Mouse (Mus musculus) 3T3-L1 (cell line): ENCODE data around the gene Prr19.
A peak's percentile ranks its signal among the peaks of the same experiment; 100 is the strongest.

Experiments used
- DNase-seq: peaks from one replicate; pipeline ENCODE4 v3.0.0-alpha.2; 2015; ENCODE audit warnings: low read depth, low spot score

Gene Prr19

DNA sequence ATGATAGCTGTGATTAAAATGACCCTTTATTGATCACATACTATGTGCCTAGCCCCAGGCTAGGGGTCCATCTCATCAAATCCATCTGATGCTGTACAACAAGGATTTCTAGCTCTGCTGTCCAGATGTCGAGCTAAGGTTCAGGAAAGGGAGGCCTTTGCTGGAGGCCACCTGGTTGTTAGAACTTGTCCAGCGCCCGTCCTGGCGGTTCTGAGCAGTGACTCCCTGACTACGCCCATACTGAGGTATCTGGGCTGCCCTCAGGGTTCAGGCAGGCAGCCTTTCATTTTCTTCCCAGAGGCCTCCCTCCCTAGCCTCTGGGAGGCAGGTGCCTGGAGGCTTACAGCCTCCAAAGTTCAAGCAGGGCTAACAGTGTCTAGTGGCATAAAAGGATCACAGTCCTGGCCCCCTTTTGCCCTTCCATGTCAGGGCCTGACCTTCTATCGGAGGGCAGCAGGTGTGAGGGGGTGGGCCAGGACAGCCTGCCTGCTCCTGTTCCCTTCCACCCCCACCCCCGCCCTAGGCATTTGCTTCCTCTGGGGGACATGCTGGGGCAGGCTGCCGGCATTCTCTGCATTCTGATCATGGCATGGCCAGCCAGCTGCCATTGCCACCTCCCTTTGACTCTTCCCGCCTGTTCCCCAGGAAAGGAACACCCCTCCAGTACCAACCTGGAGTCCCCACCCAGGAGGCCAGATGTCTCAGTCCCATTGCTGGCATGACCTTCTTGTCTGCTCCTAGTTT is 25.5 kb upstream of the Prr19 start:
- DNase-seq: no peak

DNA sequence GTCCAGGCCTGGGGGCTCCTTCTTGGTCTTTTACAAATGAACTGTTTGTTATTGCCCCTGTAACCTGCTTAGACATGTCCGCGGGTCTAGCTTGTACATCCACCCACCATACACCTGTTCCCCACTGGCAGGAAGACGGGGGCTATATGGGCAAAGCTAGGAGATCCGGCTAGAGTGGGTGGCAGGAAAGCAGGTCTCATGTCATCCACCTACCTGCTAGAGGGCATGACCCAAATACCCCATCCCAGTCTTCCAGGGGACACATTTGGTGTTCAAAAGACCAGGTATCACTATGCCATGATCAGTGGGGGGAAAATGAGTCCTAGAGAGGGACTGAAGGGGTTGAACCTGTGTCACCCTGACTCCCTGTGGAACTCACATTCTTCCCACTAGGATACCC is 23.8 kb upstream of the Prr19 start:
- DNase-seq: no peak

DNA sequence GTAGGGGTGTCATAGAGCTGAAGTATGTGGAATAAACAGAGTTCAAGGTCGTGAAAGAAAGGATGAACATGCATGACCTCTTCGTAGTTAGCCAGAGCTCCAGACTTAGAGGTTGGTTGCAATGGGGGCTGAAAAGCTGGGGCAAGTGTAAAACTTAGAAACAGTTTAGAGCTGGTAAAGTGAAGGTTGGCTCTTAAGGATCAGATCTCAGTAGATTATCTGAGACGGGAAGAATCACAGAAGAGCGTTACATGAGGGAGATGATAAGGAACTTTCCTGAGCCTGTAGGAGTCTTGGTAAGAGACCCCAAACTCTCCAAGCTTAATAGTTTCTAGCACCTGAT is 23.2 kb upstream of the Prr19 start:
- no peak for DNase-seq

DNA sequence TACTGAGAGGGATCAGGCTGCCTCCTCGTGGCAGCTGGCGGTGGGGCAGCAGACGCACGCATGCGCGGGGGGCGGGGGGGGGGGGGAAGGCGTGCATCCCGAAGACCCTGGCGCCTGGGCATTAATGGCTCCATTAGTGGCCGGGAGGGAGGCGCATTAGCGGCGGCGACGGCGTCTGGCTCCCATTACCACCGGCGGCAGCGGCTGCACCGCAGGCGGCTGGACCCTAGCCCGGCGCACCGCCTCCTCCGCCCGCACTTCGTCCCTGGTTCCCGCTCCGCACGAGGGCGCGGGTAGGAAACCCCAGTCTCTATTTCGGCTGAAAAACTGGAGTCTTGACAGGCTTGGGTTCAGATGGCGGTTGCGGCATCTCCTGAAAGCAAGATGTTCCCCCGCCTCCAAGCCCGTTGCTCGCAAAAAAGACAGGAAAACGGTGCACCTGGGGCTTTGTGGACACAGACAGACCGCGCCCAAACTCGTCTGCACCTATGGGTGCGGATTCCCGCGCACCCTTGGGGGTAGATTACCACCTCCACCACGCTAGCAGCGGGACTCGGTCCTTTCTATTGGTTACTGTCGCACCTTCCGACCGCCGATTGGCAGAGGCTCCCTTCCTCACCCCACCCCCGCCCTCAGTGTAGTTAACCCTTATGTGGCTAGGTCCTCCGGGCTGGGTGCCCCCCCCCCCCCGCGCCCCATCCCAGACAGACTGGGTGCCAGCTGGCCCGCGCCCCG is 22.7 kb upstream of the Prr19 start:
- peak; percentile 93 for DNase-seq

DNA sequence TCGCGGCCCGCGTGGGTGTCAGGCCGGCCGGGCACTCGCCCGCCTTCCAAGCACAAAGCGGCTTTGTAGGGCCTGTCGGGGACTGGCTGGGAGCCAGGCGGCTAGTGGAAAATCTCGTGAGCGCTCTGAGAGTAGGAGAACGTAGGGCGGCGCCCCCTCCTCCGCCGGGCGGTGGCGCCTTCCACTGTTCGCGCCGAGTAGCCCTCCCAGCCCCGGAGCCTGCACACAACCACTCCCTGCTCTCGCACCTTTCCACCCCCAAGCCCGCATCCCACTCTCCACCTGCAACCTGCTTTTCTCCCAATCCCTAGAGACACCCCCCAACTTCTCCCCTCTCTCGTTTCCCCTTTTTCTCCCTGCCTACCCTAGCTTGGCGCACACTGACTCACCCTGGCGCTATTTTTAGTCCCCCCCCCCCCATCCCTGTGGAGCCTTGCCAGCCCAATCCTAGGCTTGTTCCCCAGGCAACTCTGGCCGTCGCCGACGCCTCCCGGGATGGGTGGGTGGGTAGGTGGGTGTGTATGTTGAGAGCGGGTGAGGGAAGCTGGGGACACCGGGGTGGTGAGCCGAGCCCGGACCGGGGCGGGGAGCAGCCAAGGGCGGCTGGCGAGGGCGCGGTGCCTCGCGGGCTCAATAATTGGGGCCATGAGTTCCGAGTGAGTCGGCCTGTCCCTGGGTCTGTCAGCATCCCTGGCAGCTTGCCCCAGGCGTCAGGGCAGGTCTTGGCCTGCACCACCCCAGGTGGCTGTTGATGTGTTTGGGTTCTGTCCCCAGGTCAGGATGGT is 21.9 kb upstream of the Prr19 start:
- peak; percentile 81 for DNase-seq

DNA sequence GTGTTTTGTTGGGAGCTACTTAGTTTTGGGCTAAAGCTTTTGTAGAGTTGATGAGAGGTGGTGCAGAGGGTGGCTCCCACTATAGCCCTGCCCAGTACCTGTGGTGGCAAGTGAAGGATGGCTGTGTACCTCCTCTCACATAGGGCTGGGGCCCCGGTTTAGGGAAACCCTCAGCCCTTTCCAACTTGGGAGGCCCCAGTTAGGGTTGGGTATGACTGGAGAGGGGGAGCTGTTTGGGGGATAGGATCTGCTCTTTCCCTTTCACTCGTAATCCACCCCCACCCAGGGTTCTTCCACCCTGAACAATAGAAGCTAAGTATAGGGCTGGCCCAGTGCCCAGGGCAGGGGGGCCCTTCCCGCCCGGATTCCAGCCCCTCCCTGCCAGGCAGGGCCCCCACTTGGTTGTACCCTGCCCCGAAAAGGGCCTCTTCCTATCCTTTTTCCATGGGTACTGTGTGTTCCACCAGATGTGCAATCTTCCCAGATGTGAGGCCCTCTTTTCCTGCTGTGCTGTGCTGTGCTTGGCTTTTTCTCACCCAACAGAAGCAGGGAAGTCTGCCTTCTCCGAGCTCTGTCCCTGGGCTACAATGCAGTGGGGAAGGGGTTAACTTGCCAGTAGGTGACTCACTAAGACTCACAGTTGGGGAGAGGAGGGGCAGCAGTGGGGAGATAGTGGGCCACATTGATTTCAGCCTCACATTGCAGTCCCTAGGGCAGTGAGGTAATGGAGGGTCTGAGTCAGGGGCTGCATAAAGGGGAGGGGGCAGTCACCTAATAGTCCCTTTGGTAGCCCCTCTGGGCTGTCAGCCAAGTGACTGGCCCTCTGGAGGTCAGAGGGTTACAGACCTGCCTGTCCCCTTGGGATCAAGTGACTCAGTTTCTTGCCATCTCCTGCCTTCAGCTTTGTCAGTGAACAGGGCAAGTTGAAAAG is 21.1 kb upstream of the Prr19 start:
- peak; percentile 90 for DNase-seq

DNA sequence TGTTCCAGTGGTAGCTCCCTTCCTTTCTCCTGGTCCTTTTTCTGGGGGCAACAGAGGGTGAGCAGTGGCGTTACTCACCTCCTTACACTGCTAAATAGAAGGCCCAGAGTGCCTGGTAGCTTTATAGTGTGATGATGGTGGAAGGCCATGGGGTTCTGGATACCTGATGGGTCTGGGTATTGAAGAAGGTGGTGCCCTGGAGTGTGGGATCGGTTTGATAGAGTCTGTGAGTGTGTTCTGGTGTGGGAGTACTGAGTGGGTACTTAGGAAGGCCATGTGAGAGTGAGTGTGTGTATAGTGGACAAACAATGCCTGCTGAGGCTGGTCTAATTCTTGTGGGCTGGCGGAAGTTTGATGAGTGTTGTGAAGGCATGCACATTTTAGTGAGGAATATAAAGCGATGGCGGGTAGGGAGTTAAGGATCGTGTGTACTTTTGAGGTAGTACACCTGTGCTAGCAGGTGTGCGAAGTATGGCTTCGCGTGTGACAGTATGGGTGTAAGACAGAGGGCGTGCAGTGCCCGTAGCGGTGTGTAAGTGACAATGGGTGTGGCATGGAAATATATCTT is 20.0 kb upstream of the Prr19 start:
- peak; percentile 44 for DNase-seq

DNA sequence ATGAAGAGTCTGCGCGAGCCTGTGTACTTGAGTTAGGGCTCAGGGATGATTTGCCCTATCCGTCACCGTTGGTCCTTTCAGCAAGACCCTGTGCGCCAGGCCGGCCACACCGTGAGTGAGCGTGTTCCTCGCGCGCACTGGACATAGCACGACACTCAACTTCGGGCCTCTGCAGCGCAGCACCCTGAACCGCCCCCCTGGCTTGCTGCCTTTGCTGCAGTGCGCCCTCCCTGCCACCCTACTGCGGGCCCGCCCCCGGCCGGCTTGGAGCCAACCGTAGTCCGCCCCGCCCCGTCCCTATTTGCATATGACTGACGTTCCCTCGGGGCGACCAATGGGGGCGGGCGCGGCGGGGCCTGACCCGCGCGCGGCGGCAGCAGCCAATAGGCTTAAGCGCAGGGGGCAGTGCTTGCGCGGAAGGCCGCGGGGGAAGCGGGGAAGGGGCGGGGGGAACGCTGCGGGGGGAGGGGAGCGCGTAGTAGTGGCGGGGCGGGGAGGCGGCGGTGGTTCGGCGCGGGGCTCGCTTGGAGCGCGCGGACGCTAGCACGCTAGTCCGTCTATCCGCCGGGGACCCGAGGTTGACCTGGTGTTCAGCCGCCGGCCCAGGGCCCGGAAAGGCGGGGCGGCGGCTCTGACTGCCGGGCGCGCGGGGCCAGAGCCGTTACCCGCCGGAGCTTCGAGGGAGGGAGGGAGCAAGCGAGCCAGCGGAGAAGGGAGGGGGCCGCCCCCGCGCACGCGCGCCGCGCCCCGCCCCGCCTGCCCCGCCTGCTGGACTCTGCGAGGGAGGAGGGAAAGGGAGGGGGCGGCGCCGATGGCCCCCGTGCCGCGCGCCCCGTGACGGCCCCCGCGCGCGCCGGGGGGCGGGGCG is 19.2 kb upstream of the Prr19 start:
- DNase-seq: peak; percentile 84

DNA sequence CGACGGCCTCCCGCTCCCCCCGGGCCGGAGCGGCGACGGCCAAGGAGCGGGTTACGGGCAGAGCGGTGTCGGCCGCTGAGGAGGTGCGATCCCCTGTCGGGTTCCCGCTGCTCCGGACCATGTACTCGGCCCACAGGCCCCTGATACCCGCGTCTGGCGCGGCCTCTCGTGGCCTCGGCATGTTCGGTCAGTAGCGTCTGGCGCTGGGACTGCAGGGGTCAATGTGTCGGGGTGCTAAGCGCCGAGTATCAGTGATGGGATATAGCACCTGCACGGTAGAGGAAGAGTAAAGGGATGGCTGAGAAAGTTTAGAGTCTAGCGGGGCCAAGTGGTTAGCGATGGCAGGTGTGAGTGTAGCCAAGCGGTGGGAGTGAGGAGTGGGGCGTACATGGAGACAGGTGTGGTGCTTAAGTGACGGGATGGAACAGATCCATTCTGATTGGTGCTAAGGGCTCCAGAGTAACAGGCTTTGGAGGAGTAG is 18.4 kb upstream of the Prr19 start:
- DNase-seq: peak; percentile 42

DNA sequence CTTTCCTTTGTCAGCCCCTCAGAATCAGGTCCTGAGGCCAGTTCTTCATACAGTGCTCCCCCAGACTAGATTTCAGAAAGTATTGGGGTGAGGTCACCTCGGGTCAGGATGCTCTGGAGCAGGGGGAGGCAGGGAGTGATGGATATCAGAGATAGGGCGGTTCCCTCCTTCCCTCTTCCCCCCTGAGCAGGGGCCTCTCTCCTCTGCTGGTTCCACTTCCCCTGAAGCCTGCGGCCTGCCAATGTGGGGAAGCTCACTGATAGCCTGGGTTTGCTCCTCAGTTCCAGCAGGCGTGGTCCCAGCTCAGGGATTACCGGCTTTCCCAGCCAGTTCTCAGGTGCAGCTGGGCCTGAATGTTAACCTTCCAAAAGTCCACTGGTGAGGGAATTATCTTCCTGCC is 17.6 kb upstream of the Prr19 start:
- no peak for DNase-seq

DNA sequence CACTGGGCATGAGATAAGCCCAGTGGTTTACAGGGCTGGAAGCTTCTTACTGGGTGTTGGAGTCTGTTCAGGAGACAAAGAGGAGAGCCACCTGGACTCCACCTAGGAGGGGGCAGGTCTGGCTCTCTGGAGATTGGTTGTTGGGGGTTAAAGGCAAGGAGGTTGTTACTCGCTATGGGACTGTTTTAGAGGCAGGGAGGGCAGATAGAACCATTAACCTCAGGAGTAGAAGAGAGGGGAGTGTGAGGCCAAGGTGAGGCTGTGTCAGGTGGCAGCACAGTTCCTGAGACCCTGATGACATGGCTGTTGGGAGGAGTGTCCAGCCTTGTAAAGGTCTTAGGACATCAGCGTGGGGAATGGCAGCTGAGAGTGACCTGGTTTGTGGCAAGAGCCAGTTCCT is 17.0 kb upstream of the Prr19 start:
- no peak for DNase-seq

DNA sequence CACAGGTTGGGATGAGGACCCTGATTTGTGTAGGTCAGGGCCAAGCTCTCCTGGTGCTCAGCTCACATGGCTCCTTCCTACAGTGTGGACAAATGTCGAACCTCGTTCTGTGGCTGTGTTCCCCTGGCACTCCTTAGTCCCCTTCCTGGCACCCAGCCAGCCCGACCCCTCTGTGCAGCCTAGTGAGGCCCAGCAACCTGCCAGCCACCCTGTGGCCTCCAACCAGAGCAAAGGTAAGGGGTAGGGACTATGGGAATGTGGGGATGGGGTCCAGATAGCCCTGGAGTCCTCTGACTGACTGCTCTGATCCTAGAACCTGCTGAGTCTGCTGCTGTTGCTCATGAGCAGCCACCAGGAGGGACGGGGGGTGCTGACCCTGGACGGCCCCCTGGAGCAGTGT is 16.4 kb upstream of the Prr19 start:
- DNase-seq: no peak

DNA sequence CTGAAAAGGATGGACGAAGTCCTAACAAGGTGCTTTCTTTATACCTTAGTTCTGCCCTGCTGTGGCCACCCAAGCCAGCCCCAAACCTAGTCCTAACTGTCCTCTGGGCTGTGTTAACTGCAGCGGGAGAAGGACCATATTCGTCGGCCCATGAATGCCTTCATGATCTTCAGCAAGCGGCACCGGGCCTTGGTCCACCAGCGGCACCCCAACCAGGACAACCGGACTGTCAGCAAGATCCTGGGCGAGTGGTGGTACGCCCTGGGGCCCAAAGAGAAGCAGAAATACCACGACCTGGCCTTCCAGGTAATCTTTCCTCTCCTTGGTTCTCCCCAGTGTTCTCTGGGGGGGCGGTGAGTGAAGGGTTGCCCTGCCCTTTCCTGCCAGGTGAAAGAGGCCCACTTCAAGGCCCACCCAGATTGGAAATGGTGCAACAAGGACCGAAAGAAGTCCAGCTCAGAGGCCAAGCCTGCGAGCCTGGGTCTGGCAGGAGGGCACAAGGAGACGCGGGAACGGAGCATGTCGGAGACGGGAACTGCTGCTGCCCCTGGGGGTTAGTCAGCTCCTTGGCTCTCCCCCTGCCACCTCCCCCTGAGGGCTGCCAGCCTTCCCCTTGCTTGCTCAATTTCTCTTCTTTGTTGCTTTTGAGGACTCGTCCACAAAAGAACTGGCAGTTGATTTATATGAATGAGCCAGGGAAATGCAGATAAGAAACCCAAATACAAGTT is 15.5 kb upstream of the Prr19 start:
- no peak for DNase-seq

DNA sequence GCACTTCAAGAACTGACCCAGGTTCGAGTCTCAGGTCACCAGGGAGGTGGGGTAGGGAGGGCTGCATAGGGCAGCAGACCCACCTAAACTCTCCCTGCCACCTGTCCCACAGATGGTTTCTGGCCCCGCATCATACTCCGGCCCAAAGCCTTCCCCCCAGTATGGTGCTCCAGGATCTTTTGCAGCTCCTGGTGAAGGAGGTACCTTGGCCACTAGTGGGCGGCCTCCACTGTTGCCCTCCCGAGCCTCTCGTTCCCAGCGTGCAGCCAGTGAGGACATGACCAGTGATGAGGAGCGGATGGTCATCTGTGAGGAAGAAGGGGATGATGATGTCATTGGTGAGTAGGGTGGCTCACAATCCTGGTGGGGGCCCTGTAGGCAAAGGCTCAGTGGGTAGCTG is 14.2 kb upstream of the Prr19 start:
- no peak for DNase-seq

DNA sequence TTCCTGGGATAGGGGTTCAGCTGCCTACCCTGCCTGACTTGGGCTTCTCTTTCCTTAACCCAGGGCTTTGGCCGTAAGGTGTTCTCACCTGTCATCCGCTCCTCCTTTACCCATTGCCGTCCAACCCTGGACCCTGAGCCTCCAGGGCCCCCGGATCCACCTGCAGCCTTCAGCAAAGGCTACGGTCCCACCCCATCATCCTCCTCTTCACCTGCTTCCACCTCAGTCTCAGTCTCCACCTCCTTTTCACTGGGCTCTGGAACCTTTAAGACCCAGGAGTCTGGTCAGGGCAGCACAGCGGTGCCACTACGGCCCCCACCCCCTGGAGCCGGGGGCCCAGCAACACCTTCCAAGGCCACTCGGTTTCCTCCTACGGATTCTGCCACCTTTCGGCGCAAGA is 13.2 kb upstream of the Prr19 start:
- DNase-seq: no peak

DNA sequence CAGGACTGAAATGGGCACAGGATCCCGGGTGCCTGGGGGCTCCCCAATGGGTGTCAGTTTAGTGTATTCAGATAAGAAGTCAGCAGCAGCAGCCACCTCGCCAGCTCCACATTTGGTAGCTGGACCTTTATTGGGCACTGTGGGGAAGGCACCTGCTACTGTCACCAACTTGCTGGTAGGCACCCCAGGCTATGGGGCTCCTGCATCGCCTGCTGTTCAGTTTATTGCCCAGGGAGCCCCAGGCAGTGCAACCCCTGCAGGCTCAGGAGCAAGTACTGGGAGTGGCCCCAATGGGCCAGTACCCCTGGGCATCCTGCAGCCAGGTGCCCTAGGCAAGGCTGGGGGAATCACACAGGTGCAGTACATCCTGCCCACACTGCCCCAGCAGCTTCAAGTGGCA is 12.5 kb upstream of the Prr19 start:
- DNase-seq: no peak

DNA sequence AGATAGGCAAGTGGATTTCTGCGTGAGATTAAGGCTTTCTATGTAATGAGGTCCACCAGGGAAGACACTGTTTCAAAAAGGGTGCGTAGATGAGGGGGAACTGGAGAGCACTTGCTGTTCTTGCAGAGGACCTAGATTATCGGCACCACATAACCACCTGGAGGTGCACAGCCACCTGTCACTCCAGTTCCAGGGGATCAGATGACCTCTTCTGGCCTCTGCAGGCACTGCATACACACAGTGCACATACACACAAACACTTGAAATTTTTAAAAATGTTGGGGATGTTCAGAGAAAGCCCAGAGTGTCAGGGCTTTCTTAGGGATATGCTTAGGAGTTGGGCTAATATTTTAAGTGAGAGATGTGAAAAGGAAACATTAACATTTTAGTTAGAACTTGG is 11.3 kb upstream of the Prr19 start:
- no peak for DNase-seq

DNA sequence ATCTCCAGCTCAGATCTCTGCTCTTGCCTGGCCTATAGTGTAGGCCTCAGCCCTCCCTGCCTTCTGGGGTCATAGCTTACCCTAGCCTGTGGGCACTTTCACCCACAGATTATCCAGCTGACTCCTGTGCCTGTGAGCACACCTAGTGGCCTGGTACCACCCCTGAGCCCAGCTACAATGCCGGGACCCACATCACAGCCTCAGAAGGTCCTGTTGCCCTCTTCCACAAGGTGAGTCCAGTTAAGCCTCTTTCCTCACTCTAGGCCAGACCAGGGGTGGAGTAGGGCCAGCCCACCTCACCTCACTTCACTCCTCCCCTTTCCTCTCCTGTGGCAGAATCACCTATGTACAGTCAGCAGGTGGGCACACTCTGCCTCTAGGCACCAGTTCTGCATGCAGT is 10.7 kb upstream of the Prr19 start:
- DNase-seq: no peak

DNA sequence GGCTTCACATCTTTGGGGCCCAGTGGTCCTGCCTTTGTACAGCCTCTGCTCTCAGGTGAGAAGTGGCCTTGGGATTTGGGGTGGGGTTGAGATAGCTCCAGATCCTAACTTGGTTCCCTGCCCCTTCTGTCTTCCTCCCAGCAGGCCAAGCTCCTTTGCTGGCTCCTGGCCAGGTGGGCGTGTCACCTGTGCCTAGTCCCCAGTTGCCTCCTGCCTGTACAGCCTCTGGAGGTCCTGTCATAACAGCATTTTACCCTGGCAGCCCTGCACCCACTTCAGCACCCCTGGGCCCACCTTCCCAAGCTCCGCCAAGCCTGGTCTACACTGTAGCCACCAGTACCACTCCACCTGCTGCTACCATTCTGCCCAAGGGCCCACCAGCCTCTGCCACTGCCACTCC is 10.3 kb upstream of the Prr19 start:
- DNase-seq: no peak

DNA sequence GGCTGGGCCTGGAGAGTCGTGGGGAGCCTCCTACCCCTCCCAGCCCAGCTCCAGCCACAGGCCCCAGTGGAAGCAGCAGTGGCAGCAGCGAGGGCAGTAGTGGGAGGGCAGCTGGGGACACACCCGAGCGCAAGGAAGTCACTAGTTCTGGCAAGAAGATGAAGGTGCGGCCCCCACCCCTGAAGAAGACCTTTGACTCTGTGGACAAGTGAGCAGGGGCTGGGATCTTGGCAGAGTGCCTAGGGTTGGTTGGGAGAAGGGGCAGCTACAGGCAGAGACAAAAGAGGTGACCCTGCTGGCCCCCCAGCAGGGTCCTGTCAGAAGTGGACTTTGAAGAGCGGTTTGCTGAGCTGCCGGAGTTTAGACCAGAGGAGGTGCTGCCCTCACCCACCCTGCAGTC is 9.1 kb upstream of the Prr19 start:
- no peak for DNase-seq
